Comparison of ENCODE assay signal across 20 mouse cellular contexts in the genomic region with DNA sequence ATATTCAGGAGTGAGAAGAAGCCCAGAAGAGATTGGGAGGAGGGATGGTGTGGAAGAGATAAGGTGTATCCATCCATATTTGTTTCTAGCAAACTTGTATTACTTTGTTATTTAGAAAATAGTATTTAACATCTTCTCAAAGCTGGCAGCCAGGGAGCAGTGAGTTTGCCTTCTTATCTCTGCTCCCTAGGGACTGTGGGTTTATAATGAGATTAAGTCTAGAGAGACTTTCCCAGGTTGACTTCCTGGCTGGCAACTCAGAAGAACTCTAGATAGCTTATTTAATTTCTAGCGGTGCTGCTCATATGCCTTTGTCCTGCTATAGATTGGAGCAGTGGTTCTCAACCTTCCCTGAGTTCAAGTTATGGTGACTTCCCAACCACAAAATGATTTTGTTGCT.
"Had no signal": no experiment of that assay in that cellular context is flagged by ENCODE, and none has a peak within 500 bp of the region (broad histone marks: within the 10 kb centered on the region; RNA-seq: fewer than 3 reads in every experiment).

No protein-coding gene starts in this region.

- H3K9me3 ChIP-seq: limb, embryonic 10.5 days; limb, embryonic 13.5 days; liver, embryonic 12.5 days; liver, embryonic 15.5 days; lung, embryonic 15.5 days; midbrain, embryonic 12.5 days; neural tube, embryonic 12.5 days; neural tube, embryonic 15.5 days had no signal

- H3K4me1 ChIP-seq: midbrain, embryonic 12.5 days; neural tube, embryonic 12.5 days; neural tube, embryonic 15.5 days had no signal

- H3K27ac ChIP-seq: limb, embryonic 10.5 days; limb, embryonic 13.5 days; liver, embryonic 12.5 days; liver, embryonic 15.5 days; lung, embryonic 15.5 days; macrophage; midbrain, embryonic 12.5 days; neural tube, embryonic 12.5 days; neural tube, embryonic 15.5 days had no signal

- DNase-seq: kidney, adult 18-20 months; kidney, adult 9 months; kidney, postnatal 14 days; kidney, postnatal 4 days; liver; lung, adult 18-20 months; lung, postnatal 10 days; right cerebral cortex, postnatal 25 days; spleen, adult 18-20 months; thymus, adult 18-20 months; thymus, postnatal 36 days had no signal

- H3K27me3 ChIP-seq: limb, embryonic 13.5 days; liver, embryonic 12.5 days; liver, embryonic 15.5 days; lung, embryonic 15.5 days; midbrain, embryonic 12.5 days; neural tube, embryonic 12.5 days; neural tube, embryonic 15.5 days had no signal

- H3K9ac ChIP-seq: limb, embryonic 13.5 days; liver, embryonic 12.5 days; liver, embryonic 15.5 days; lung, embryonic 15.5 days; midbrain, embryonic 12.5 days; neural tube, embryonic 12.5 days; neural tube, embryonic 15.5 days had no signal

- H3K36me3 ChIP-seq: liver, embryonic 15.5 days; lung, embryonic 15.5 days; midbrain, embryonic 12.5 days; neural tube, embryonic 12.5 days; neural tube, embryonic 15.5 days had no signal

- H3K4me3 ChIP-seq: limb, embryonic 10.5 days; limb, embryonic 13.5 days; liver, embryonic 12.5 days; liver, embryonic 15.5 days; lung, embryonic 15.5 days; midbrain, embryonic 12.5 days; neural tube, embryonic 12.5 days; neural tube, embryonic 15.5 days had no signal

- H3K4me2 ChIP-seq: limb, embryonic 13.5 days; liver, embryonic 12.5 days; liver, embryonic 15.5 days; lung, embryonic 15.5 days; midbrain, embryonic 12.5 days; neural tube, embryonic 12.5 days; neural tube, embryonic 15.5 days had no signal

- ATAC-seq: liver, embryonic 12.5 days had no signal
